Mouse (Mus musculus) common myeloid progenitor, adult 5-6 weeks (primary cell): Measurements from ENCODE around the gene Cacnb2. TPM values are rescaled to one million over a fixed set of nuclear protein-coding genes. Genes with fewer than 3 reads are reported as not detected.
A peak's percentile ranks its signal among the peaks of the same experiment; 100 is the strongest.

Experiments
- ATAC-seq: replicated peaks from 2 replicates; pipeline ENCODE4 v1.8.0; 2016; ENCODE audit warnings: low read depth, mild to moderate bottlenecking, moderate TSS enrichment, inconsistent platforms; ENCODE audit not compliant: poor library complexity, severe bottlenecking
- total RNA-seq: library from RNA; stranded (forward); fragments of 200-1000, 187-1606 nt; gene quantifications from 2 replicates; pipeline ENCODE4 v1.2.3, GENCODE M21; 2017

Gene Cacnb2
- total RNA-seq, 1 experiment from 2014 or later, result 8.5 TPM

GRCm38 (mm10) chr2:14936492-14936891, 333.6 kb downstream of the Cacnb2 start:
- no peak for ATAC-seq

- ATAC-seq, result no peak
Observed at GRCm38 (mm10) chr2:14942261-14942660, 339.4 kb downstream of the Cacnb2 start.

- ATAC-seq, result peak; percentile 97
Observed at GRCm38 (mm10) chr2:14943691-14944357, 340.9 kb downstream of the Cacnb2 start.

- no peak for ATAC-seq
Observed at GRCm38 (mm10) chr2:14953090-14953489, 350.2 kb downstream of the Cacnb2 start.

- ATAC-seq, result peak; percentile 93
Observed at GRCm38 (mm10) chr2:14960963-14961488, 358.1 kb downstream of the Cacnb2 start.

GRCm38 (mm10) chr2:14961493-14961892, 358.6 kb downstream of the Cacnb2 start:
- ATAC-seq, result peak; percentile 57

GRCm38 (mm10) chr2:14984029-14984428, 381.1 kb downstream of the Cacnb2 start:
- no peak for ATAC-seq

- no peak for ATAC-seq
Observed at GRCm38 (mm10) chr2:14988451-14988850, 385.6 kb downstream of the Cacnb2 start.

GRCm38 (mm10) chr2:14989350-14989749, 386.5 kb downstream of the Cacnb2 start:
- no peak for ATAC-seq

GRCm38 (mm10) chr2:14992531-14992930, 389.6 kb downstream of the Cacnb2 start:
- no peak for ATAC-seq

GRCm38 (mm10) chr2:14996036-14996435, 393.1 kb downstream of the Cacnb2 start:
- no peak for ATAC-seq

GRCm38 (mm10) chr2:14997836-14998235, 394.9 kb downstream of the Cacnb2 start:
- no peak for ATAC-seq

GRCm38 (mm10) chr2:15007531-15007930, 404.6 kb downstream of the Cacnb2 start:
- ATAC-seq, result no peak

GRCm38 (mm10) chr2:15008072-15008471, 405.2 kb downstream of the Cacnb2 start:
- no peak for ATAC-seq

- ATAC-seq, result no peak
Observed at GRCm38 (mm10) chr2:15026817-15027216, 423.9 kb downstream of the Cacnb2 start.

- ATAC-seq, result no peak
Observed at GRCm38 (mm10) chr2:15027816-15028215, 424.9 kb downstream of the Cacnb2 start.

Other genes starting within 250 kb of the Cacnb2 start
- gene Slc39a12, start 214.8 kb upstream of the Cacnb2 start, total RNA-seq, result not detected in 2 replicates